Mouse (Mus musculus): Measurements from ENCODE around the gene Ptpn13. TPM values are rescaled to one million over a fixed set of nuclear protein-coding genes. Genes with fewer than 3 reads are reported as not detected.

Gene Ptpn13
- total and polyA plus RNA-seq, 3 experiments, result 15.1 to 43.6 (median 15.5) TPM

DNA sequence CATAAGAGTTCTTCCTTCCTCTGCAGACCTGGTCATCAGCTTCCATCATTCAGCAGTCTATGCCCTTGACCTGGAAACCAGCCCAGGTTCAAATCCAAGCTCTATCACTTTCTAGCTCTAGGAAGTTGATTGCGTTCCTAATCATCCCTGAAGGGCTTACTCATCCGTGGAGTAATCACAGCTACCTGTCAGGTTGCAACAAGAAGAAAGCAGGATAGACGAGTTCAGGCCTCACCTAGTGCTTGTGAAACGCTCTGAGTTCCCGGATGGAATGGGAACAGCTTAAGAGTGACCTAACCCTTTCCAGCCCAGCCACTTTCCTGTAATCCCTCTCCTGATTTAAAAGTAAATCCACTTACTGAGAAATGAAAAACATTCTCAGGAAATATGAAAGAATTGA, 185.2 kb downstream of the Ptpn13 start:
- TF ChIP-seq JUND (IDR thresholded peaks at IDR 0.05; ENCODE audit: low read depth, low read length), result no peak
- no peak overlapping the region for H3K9ac ChIP-seq (ENCODE audit: control insufficient read depth, low read depth, low read length, poor library complexity, severe bottlenecking)

DNA sequence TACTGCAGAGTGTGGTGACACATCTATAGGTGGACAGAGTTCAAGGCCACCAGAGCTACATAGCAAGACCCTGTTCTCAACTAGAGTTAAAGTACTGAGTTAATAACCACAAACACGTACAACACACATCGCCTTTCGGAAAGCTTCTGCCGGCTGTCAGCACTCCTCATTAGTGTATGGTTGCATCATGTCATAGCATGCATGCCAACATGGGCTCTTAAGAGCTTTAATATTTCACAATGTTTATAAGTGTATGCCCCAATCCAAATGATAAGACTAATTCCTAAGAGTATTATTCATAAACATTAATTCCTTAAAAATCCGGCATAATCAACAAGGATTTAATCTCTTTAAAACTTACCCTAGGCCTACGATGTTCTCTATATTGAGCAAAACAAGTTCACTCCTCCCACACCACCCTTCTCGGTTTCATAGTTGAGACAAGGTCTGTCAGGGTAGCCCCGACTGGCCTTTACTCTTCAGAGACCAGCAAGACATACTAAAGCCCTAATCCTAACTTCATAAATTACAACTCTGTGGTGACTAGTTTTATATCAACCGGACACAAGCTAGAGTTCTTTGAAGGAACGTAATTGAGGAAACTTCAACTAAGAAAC, 186.0 kb downstream of the Ptpn13 start:
- Histone ChIP-seq H3K4me1 (ENCODE audit: control insufficient read depth in 1 of 2, insufficient read depth in 2 of 2, low read length in 2 of 2) (no peaks in the 10 kb centered on the region), H3K9ac (ENCODE audit: control insufficient read depth, low read depth, low read length, poor library complexity, severe bottlenecking) (no peak overlapping the region), H3K79me2 (ENCODE audit: control insufficient read depth, insufficient read depth, low read length, poor library complexity) (no peaks in the 10 kb centered on the region), H3K36me3 (ENCODE audit: control insufficient read depth in 1 of 2, insufficient read depth in 2 of 2, low read length in 2 of 2) (no peaks in the 10 kb centered on the region), H3K9me3 (replicated peaks; ENCODE audit: insufficient read depth, low read length) (no peaks in the 10 kb centered on the region), H3K27ac (ENCODE audit: control insufficient read depth, low read depth, low read length) (no peak overlapping the region), H3K4me3 (ENCODE audit: control insufficient read depth in 1 of 2, insufficient read depth in 1 of 2, low read depth in 2 of 2, low read length in 2 of 2) (no peak overlapping the region), H3K27me3 (ENCODE audit: control insufficient read depth in 1 of 2, insufficient read depth in 2 of 2, low read length in 2 of 2) (peaks cover 3 to 4% of the 10 kb centered on the region in 2 experiments; a peak in 3 of 4 replicates)
- no peak for DNase-seq (ENCODE audit: low read depth, low spot score)
- TF ChIP-seq BHLHE40 (IDR thresholded peaks at IDR 0.05; ENCODE audit: borderline replicate concordance, low read depth, low read length), result no peak
- TF ChIP-seq MEF2A (IDR thresholded peaks at IDR 0.05; ENCODE audit: extremely low read depth, insufficient replicate concordance, low read depth, low read length, poor library complexity, severe bottlenecking), result no peak
- TF ChIP-seq TCF12 (IDR thresholded peaks at IDR 0.05; ENCODE audit: low read depth, low read length), result no peak
- TF ChIP-seq E2F4 (IDR thresholded peaks at IDR 0.05; ENCODE audit: borderline replicate concordance, low read depth, low read length), result no peak
- no peak for TF ChIP-seq POLR2A (IDR thresholded peaks at IDR 0.05; ENCODE audit: control insufficient read depth in 1 of 2, insufficient read depth in 1 of 2, low read depth in 1 of 2, low read length in 2 of 2, poor library complexity in 1 of 2)
- no peak for TF ChIP-seq GATA1 (IDR thresholded peaks at IDR 0.05; ENCODE audit: low read depth, low read length)
- TF ChIP-seq SIN3A (IDR thresholded peaks at IDR 0.05; ENCODE audit: low read length), result no peak
- TF ChIP-seq MYC (IDR thresholded peaks at IDR 0.05; ENCODE audit: low read depth, low read length), result no peak
- TF ChIP-seq UBTF (IDR thresholded peaks at IDR 0.05; ENCODE audit: borderline replicate concordance, insufficient read depth, low read depth, low read length), result no peak
- TF ChIP-seq TAL1 (IDR thresholded peaks at IDR 0.05; ENCODE audit: low read length), result no peak
- no peak for TF ChIP-seq MAFK (IDR thresholded peaks at IDR 0.05; ENCODE audit: borderline replicate concordance, low read depth, low read length)
- no peak for TF ChIP-seq MYB (IDR thresholded peaks at IDR 0.05; ENCODE audit: low read depth, low read length)
- no peak for TF ChIP-seq ZMIZ1 (IDR thresholded peaks at IDR 0.05; ENCODE audit: low read depth, low read length)
- no peak for TF ChIP-seq SMC3 (IDR thresholded peaks at IDR 0.05; ENCODE audit: low read depth, low read length)
- TF ChIP-seq CTCF (IDR thresholded peaks at IDR 0.05 in 2 of 3, conservative IDR thresholded peaks at IDR 0.05 in 1 of 3; ENCODE audit: control insufficient read depth in 1 of 3, insufficient read depth in 1 of 3, low read depth in 2 of 3, low read length in 3 of 3, poor library complexity in 1 of 3, severe bottlenecking in 1 of 3), result no peak
- no peak for TF ChIP-seq ELF1 (IDR thresholded peaks at IDR 0.05; ENCODE audit: low read depth, low read length)

More for the DNA sequence above, 185.2 kb downstream of the Ptpn13 start:
- Histone ChIP-seq H3K9me3 (replicated peaks; ENCODE audit: insufficient read depth, low read length) (no peaks in the 10 kb centered on the region), H3K27me3 (ENCODE audit: control insufficient read depth in 1 of 2, insufficient read depth in 2 of 2, low read length in 2 of 2) (peaks cover 1 to 3% of the 10 kb centered on the region in 2 experiments; a peak in 2 of 4 replicates), H3K36me3 (ENCODE audit: control insufficient read depth in 1 of 2, insufficient read depth in 2 of 2, low read length in 2 of 2) (no peaks in the 10 kb centered on the region), H3K79me2 (ENCODE audit: control insufficient read depth, insufficient read depth, low read length, poor library complexity) (no peaks in the 10 kb centered on the region), H3K27ac (ENCODE audit: control insufficient read depth, low read depth, low read length) (no peak overlapping the region), H3K4me3 (ENCODE audit: control insufficient read depth in 1 of 2, insufficient read depth in 1 of 2, low read depth in 2 of 2, low read length in 2 of 2) (no peak overlapping the region), H3K4me1 (ENCODE audit: control insufficient read depth in 1 of 2, insufficient read depth in 2 of 2, low read length in 2 of 2) (no peaks in the 10 kb centered on the region)
- DNase-seq (ENCODE audit: low read depth, low spot score), result no peak

Data from MEL (cell line).